Mouse (Mus musculus): ENCODE results near the gene 4930524J08Rik.

Gene 4930524J08Rik

GRCm38 (mm10) chr5:99978699-99979442 is at the start of gene 4930524J08Rik, which contains the start of gene Hnrnpd:
TSS of gene 4930524J08Rik (plus strand) at chr5:99979061.
TSS of gene Hnrnpd (minus strand) at chr5:99978938.
- DNase-seq: peak; percentile 96

GRCm38 (mm10) chr5:99931910-99932309 is 47.0 kb upstream of the 4930524J08Rik start:
- DNase-seq: no peak

DNA sequence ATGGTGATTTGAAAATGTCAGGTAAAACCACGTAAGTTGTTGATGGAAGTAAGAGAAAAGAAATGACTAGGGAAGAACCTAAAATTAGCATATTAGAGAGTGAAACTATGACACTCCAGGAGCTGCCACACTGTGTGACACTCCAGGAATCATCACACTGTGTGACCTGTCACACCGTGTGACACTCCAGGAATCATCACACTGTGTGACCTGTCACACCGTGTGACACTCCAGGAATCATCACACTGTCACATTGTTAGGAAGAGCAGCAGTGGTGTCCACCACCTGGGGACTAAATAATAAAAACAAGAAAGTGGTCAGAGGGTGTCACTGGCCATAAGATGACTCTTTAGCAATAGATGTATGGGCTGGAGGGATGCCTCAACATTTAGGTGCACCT is 39.4 kb upstream of the 4930524J08Rik start:
- no peak for DNase-seq

DNA sequence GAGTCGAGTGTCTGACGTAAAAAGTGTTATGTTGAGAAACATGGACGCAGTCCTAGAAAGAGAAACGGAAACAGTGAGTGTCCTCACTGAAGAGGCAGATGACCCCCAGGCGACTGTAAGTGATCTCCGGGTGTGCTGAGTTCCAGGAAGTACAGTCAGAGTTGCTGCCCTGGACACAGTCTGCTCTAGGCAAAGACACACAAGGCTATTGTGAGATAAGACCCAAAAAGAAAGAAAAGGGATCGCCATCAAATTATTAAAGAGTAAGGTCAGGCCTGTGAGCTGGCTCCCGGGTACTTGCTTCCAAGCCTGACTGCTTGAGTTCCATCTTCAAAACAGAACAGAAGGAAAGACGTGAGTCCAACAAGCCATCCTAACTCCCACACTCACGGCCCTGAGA is 37.6 kb upstream of the 4930524J08Rik start:
- no peak for DNase-seq

DNA sequence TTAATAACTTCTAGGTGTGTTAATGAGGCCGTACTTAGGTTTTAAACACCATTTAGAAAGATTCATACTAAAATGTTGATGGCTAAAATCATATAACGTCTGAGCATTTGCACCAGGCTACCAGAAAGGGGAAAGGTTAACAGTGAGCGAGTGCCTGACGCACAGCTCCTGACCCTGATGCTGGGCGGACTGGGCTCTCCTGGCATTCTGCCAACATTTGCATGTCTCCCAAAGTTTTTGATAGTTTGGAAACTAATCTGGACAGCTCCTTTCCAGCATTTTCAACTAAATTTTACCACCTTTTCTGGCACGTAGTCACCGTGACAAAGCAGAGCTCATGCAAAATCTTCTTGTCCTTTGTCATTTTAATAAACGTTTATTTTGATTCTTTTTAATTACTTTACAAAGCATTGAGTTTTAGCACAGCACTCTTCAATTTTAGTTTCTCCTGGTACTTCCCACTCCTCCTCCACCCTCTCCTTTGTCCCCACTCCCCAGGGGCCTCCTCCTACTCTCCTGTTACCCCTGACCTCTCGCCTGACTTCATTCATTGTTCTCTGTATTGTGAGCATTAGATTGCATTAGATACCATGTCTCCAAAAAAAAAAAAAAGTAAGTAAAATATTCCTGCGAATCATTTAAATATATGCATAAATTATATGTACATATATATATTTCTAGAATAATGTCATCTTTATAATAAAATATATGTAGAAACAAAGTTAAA is 36.9 kb upstream of the 4930524J08Rik start:
- no peak for DNase-seq

DNA sequence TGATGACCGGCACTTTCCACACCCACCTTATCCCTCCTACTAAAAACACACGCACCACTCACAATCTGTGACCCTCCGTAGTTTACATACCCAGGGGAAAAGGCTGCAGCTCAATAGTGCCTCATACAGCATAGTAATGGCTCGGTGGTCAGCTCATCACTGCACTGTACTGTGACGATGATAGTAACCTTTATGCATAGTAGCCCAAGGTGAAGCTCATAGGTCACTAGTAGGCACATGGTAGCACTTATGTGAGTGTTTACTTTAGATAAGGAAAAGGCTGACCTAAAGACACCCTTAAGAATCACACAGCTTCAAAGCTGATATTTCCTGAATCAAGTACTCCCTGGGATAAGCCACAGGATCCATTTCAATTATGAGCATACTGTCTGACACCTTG is 26.3 kb upstream of the 4930524J08Rik start:
- DNase-seq: no peak

DNA sequence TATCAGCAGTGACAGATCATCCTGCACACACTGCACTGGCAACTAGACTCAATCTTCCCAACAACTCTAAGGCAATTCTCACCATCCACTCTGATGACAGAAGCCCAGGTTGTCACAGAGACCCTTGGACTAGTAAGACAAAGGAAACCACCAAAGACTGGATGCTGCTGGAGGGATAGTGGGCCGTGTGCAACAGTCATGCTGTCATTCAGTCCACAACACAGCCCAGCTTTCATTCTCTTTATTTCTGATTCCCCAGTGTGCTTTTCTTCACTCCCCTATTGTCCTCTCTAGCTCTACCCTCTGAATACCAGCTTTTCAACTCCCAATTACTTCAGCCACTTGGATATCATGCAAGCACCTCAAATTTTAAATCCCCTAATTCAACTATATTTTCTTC is 25.0 kb upstream of the 4930524J08Rik start:
- DNase-seq: no peak

DNA sequence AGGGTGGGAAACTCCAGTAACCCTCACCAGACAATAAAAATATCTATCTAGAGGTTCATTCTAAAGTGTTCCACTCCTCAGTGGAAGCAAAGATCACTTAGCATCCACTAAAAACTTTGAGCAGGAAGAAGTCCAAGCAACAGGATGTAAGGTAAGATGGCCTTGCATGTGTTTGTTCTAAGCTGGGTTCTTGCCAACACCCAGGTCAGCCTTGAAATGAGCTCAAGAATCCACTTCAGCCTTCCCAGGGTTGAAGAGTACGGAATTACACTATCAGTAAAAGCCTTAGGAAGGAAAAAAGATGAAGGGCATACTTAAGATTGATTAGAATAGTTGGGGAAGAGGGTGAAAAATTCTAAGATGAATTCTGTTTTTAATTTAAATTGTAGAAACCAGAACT is 20.2 kb upstream of the 4930524J08Rik start:
- DNase-seq: no peak

DNA sequence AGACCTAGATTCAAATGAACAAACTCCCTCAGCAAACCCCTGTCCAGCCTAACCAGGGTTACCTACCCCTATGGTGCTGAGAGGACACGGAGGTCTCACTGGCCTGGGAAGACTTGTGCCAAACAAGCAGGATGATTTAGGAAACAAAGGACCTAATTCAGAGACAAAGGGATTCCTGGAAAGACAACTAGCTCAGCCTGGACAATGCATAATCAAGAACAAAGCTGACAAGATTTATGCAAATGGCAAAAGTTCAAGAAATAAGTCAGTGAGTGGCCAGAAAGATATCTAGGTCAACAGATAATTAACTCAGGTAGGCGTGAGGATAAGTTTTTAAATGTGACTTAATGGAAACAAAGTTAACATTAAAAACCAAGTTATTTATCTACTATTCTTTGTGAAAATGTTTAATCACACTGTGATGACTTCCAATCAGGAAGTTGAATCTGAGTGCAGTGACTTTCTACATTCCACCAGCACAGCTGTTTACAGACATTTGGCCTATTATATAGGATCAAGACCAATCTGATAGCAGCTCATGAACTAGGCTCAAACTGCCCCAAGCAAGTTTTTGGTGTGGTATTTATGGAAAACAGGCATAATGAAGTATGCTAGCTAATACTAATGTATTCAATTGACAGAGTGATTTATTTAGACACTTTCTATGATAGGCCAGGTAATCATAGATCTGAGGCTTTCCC is 19.5 kb upstream of the 4930524J08Rik start:
- DNase-seq: no peak

- no peak for DNase-seq
These were observed 18.9 kb upstream of the 4930524J08Rik start for GRCm38 (mm10) chr5:99959960-99960359.

DNA sequence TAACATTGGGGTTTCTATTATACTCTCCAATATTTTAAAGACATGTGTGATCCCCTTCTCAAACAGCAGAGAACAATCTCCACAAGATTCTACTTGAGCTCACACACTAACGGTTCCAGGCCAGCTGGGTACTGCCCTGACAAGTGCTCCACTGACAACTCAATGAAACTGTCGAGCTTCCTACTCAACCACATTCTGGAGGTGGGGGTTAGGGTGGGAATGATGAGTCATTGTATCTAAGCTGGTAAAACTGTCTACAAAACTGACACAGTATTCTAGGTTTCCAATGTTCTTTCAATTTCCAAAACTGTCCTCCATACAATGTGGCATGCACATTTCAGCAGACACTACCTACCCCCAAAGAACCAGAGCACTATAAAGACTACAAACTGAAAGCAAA is 4.9 kb upstream of the 4930524J08Rik start:
- no peak for DNase-seq

GRCm38 (mm10) chr5:99975061-99975460 is 3.8 kb upstream of the 4930524J08Rik start:
- peak; percentile 30 for DNase-seq

GRCm38 (mm10) chr5:99975776-99976175 is 3.1 kb upstream of the 4930524J08Rik start:
- no peak for DNase-seq

GRCm38 (mm10) chr5:99976334-99976955 is 2.4 kb upstream of the 4930524J08Rik start:
- no peak for DNase-seq

GRCm38 (mm10) chr5:99977516-99978301 is 1.2 kb upstream of the 4930524J08Rik start:
- DNase-seq: peak; percentile 84

DNA sequence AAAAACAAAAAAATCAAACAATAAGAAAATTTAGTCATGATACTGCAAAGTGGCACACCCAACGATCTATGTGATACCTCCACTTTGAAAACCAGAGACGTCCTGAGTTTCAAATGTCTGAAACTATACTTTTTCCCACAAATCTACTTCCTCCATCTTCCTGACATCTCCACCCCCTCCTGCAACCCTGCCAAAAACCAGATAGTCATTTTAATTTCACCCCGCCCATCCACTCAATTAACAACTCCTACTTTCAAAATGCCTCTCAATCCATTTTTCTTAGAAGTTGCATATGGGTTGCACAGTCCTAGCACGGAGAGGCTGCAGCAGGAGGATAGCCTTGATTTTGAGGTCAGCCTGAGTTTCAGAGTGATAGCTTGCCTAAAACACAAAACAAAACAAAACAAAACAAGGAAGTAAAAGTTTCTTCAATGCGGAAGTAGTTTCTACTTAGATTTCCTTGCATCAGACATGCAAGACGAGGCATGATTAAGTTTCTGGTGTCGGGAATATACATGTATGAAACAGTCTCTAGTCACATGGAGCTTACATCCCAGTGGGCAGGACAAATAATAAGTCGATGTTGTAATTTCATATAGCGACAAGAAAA is 4.7 kb downstream of the 4930524J08Rik start:
- DNase-seq: no peak

- no peak for DNase-seq
These were observed 15.3 kb downstream of the 4930524J08Rik start for GRCm38 (mm10) chr5:99994166-99994565.

DNA sequence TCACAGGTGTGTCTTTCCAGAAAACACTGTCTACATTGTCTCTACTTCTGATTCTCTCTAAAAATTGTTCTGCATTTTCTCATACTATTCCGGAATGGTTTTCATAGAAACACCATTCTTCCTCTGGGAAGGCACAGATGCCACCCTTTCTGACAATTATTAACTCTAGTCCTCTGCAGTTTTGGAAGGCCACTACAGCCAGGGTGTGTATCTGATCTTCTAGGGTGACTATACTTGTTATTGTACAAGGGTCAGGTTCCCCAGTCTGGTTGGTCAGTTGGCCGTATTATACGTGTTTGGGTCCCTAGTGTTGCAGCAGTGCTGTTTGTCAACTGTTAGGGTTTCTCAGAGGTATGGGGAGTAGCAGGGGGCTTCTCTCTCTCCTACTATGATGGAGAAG is 15.8 kb downstream of the 4930524J08Rik start:
- DNase-seq: no peak

GRCm38 (mm10) chr5:100000048-100000447 is 21.2 kb downstream of the 4930524J08Rik start:
- DNase-seq: no peak

GRCm38 (mm10) chr5:100000500-100000899 is 21.6 kb downstream of the 4930524J08Rik start:
- DNase-seq: no peak

DNA sequence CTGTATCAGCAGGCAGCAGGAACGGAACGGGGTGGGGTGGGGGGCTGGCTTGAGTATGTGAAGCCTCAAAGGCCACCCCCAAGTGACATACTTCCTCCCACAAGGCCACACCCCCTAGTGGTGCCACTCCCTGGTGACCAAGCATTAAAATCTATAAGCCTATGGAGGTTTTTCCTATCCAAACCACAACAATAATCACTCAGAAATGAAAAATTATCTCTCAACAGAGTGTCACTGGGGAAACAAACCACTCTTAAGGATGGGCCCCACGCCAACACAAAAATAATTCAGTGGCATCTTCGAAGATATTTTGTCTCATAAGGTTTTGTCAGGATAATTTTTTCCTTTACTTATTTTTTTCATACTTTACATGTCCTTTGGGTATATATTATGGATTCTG is 25.0 kb downstream of the 4930524J08Rik start:
- no peak for DNase-seq

DNA sequence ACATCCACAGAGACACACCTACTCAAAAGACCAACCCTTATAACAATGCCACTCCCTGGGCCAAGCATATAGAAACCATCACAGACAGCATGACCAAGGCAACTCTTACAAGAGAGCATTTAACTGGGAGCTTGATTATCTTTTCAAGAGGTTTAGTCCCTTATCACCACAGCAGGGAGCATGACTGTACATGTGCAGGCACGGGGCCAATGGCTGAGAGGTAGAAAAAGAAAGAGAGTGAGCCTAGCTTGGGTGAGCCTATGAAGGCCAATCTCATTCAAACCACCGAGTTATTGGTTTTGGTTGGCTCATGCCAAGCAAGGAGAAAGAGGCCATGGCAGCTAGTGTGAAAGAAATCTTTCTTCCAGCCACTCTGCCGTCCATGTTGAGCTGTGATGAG is 26.6 kb downstream of the 4930524J08Rik start:
- no peak for DNase-seq

Data from cerebellum, adult 9-11 months (tissue).